Mouse (Mus musculus): Measurements from ENCODE around the gene Col4a2.

GRCm38 (mm10) chr8:11366251-11366650 is 53.6 kb downstream of the Col4a2 start:
- TF ChIP-seq CTCF (conservative IDR thresholded peaks at IDR 0.05; ENCODE audit: low read length) (no peak), POU5F1 (IDR thresholded peaks at IDR 0.05; ENCODE audit: borderline replicate concordance, low read length) (no peak), NANOG (IDR thresholded peaks at IDR 0.05; ENCODE audit: borderline replicate concordance, low read length) (no peak)
